Mouse (Mus musculus) retina, embryonic 14.5 days (tissue): ENCODE data around the gene Ppp1r12c.
A peak's percentile ranks its signal among the peaks of the same experiment; 100 is the strongest.

Source experiments
- DNase-seq: peaks from one replicate; pipeline ENCODE4 v3.0.0-alpha.2; 2015; ENCODE audit warnings: low spot score

Ppp1r12c gene

GRCm38 (mm10) chr7:4492284-4493224 is 8.9 kb downstream of the Ppp1r12c start:
- no peak for DNase-seq

GRCm38 (mm10) chr7:4491308-4491707 is 10.2 kb downstream of the Ppp1r12c start:
- no peak for DNase-seq

- no peak for DNase-seq
These were observed 19.2 kb downstream of the Ppp1r12c start for GRCm38 (mm10) chr7:4482281-4482680.

GRCm38 (mm10) chr7:4479674-4480073 is 21.8 kb downstream of the Ppp1r12c start:
- DNase-seq, result peak; percentile 68

- no peak for DNase-seq
These were observed 22.6 kb downstream of the Ppp1r12c start for GRCm38 (mm10) chr7:4478796-4479291.

GRCm38 (mm10) chr7:4478021-4478795 is 23.3 kb downstream of the Ppp1r12c start:
- peak; percentile 90 for DNase-seq

- DNase-seq, result no peak
These were observed 27.5 kb downstream of the Ppp1r12c start for GRCm38 (mm10) chr7:4473940-4474339.

GRCm38 (mm10) chr7:4471179-4471555 is 30.3 kb downstream of the Ppp1r12c start:
- DNase-seq, result peak; percentile 83

- peak; percentile 77 for DNase-seq
These were observed 31.0 kb downstream of the Ppp1r12c start for GRCm38 (mm10) chr7:4470275-4471178.

- no peak for DNase-seq
These were observed 33.7 kb downstream of the Ppp1r12c start for GRCm38 (mm10) chr7:4467801-4468200.

- DNase-seq, result no peak
These were observed 37.2 kb downstream of the Ppp1r12c start for GRCm38 (mm10) chr7:4464194-4464824.

GRCm38 (mm10) chr7:4460576-4461434 is 40.7 kb downstream of the Ppp1r12c start, which contains the start of gene Eps8l1:
Gene Eps8l1, plus strand, starts transcription at chr7:4460674.
- DNase-seq, result no peak

GRCm38 (mm10) chr7:4452644-4453043 is 48.8 kb downstream of the Ppp1r12c start:
- DNase-seq, result no peak

- no peak for DNase-seq
These were observed 52.3 kb downstream of the Ppp1r12c start for GRCm38 (mm10) chr7:4449211-4449610.

GRCm38 (mm10) chr7:4448439-4448838 is 53.0 kb downstream of the Ppp1r12c start:
- DNase-seq, result no peak

GRCm38 (mm10) chr7:4447138-4447537 is 54.3 kb downstream of the Ppp1r12c start:
- DNase-seq, result peak; percentile 7

- DNase-seq, result peak; percentile 91
These were observed 56.2 kb downstream of the Ppp1r12c start, which contains the start of gene Rdh13 for GRCm38 (mm10) chr7:4445216-4445791. Gene Rdh13, minus strand, starts transcription at chr7:4445649.

GRCm38 (mm10) chr7:4440549-4440948 is 60.9 kb downstream of the Ppp1r12c start:
- DNase-seq, result no peak

GRCm38 (mm10) chr7:4437721-4438120 is 63.8 kb downstream of the Ppp1r12c start:
- no peak for DNase-seq

- no peak for DNase-seq
These were observed 69.5 kb downstream of the Ppp1r12c start for GRCm38 (mm10) chr7:4432026-4432425.
